Mouse (Mus musculus) testis, postnatal 10 days (tissue): ENCODE measurements around the gene Lipc.

Experiments
- DNase-seq: peaks from one replicate; pipeline ENCODE4 v3.0.0; 2021; ENCODE audit warnings: low spot score

The Lipc gene

DNA sequence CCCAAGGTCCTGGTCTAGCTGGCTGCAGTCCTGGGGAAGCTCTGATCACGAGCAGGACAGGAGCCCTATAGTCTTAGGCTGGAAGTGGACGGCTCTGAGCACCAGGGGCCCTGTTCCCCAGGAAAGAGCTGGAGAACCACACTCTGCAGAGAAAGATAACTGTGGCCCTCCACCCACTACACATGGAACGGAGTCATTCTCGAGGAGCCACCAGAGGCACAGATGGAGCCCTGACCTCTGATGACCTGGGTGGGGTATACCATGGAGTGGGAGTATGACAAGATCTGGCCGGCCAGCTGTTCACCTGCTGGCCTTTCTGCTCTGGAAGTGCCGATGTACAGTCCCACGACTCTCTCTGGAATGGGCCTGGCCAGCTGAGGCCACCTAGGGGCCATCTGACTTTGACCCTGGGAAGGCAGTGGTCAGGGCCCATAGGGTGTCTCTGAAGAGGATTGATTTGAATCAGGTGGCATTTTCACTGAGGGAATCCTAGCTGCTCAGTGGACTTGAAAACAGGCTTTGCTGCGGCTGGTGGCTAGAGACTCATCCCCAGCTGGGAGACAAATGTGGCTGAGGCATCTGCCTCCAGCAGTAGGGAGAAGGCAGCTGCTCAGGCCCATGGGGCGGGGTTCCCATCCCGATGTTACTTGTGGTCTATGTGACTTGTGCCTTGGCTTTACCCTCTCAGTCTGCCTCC is 37.2 kb downstream of the Lipc start:
- DNase-seq = no peak

DNA sequence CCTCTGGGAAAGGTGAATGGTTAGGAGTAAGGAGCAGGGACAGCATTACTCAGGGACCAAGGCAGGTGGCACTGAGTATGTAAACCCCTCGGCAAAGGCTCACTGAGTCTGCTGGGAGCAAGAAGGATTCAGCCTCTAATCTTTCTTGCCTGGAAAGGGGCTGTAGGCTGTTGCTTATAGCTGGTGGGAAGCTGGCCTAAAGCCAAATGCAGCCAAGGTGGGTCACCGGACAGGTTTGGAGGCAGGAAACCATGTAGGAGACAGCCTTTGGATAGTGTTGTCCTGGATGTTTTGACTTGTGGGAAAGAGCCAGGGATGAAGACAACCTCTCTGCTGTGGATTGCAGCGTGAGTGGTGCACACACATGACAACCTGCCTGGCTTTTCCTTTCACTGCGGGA is 40.9 kb downstream of the Lipc start:
- DNase-seq = no peak

DNA sequence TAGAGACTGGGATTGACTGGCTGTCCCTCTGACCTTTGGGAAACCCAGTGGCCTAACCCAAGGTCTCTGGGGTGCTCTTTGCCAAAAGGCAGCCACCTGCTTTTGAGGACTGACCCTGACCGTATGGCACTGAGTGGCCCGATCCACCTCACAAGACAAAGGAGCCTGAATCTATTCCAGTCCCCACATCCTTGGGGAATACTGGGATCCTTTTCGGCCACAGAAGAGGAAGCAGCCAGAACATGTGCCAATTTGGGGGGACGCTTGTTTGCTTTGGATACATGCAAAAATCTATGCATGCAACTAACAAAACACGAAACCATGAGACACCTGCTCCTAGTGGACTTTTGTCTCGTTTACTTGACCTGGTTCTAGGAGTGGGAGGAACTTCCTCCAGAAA is 41.7 kb downstream of the Lipc start:
- DNase-seq = no peak

DNA sequence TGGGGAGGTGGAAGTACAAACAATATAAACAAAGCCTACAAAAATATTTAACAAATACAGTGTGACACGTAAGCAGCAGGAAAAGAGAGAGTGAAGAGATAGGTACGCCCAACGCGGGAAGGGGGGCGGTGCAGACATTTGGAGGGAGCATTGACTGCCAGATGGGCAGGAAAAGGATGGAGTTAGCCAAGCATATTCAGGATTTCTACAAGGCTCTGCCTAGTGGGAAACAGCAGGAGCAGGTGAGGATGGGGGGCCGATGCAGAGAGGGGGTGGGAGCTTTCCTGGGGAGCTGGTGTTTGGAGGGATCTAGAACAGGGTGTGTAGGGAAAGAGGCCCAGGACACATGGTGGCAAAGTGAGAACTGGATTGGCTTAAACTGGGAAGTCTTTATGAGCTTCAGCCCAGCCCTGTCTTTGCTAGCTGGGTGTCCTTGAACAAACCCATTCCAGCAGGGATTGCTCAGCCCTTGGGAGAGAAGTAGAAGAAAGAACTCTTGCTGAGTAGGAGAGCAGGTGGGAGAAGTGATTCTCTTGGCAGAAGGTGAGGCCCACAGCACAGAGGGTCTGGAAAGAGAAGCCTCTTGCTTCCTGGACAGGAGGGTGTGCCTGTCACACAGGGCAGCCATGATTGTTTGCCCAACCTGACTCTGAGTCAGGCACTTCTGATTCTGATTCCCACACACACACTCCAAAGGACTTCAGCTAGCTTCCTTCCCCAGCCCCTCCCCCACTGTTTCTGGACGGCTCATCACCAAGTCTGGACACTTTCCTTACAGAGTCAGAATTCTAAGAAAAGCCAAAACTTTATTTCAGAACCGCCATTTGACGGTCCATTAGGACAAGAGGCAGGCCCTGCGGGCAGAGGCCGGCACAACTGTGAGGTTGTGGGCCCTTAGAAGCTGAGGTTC is 49.0 kb downstream of the Lipc start:
- no peak for DNase-seq

DNA sequence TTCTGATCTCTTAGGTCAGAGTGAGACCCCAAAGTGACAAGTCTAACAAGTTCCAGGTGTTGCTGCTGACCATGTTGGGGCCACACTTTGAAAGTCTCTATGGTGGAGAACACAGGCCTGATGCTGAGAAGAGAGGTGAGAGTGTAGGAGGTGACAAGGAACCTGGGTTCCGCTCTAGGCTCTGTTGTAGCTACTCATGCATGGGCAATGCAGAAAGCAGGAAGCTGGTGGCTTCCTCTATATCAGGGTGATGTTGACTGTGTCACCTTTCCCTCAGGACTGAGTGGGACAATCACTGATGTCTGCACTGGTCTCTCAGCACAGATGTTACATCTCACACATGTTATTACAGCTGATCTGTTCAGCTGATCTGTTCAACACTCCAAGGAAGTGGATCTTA is 57.8 kb downstream of the Lipc start:
- no peak for DNase-seq

DNA sequence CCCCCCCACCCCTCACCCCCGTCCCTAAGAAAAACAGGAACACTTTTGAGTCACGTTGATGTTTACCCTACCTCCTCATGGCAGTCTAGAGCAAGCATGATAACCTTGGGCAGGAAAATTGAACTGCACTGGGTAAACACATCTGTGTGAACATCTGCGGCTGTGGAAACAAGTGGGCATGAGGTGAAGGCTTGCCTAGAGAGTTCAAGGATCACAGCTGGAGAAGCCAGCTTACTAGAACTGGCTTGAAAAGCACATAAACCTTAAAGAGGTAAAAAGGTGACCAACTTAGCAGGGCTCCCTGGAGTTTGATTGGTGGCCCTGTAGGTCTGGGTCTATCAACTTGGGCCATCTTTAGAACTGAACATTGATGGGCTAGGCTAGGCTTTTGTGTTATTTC is 58.5 kb downstream of the Lipc start:
- DNase-seq = no peak

DNA sequence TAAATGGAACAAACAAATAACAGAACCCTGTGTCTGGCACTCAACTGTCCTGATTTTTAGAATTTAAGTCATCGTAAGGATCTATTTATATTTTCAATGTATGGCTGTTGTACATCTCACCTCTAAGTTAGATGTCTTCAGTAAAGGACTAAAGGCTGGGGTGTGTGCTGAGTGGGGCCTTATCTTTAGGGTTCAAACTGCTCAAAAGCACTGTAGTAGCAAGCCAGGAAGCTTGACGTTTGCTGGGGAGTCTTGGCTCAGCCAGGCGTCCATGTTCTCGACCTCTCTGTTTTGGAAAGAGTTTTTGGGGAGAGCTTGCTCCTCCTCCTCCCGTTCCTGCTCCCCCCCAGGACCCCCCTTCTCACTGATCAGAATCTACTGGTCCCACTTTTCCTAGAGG is 59.4 kb downstream of the Lipc start:
- DNase-seq = no peak

DNA sequence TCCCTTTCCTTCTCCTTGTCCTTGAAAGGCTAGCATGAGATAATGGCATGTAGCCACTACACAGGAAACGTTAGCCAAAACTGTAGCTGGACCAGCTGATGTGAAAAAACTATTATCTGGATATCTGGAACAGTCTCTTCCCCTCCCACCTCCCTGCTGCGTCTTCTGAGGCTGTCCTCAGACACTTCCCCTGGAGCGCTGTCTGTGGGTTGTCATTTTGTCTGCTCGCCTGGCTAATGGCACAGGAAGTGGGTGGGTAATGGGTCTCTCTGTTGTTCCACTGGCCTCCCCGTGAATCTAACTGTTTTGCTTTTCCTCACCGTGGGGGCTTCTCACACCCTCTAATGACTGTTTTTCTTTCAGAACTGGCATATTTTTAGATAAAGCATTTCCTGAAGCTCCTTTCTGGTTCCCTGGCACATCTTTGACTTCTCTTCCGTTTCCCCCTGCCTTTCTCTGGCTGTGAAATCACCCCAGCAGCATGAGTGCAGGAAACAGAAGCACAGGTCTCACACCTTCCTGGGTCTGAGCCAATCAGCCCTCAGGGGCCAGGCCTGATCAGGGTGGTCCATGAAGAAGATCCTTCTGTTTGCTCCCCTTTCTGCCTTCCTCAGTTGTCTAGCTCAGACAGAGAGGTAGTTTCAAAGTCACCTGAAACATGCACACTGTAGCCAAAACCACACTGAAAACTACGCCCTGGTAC is 60.4 kb downstream of the Lipc start:
- DNase-seq = peak; percentile 59

DNA sequence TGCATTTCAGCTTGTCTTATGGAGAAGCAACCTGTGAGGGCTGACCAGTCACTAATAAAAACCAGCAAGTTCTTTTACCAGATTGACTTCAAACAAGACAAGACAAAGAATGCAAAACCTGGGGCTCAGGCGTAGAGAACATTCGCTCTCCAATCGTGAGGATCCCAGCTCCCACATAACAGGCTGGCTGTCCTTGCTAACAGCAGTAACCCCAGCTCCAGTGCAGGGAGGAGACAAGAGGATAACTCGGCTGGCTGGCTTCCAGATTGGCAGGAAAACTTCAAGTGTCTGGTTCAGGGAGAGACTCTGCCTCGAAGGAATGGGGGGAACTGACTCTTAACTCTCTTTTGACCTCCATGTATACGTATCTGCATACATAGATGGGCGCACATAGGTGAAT is 61.3 kb downstream of the Lipc start:
- peak; percentile 83 for DNase-seq

DNA sequence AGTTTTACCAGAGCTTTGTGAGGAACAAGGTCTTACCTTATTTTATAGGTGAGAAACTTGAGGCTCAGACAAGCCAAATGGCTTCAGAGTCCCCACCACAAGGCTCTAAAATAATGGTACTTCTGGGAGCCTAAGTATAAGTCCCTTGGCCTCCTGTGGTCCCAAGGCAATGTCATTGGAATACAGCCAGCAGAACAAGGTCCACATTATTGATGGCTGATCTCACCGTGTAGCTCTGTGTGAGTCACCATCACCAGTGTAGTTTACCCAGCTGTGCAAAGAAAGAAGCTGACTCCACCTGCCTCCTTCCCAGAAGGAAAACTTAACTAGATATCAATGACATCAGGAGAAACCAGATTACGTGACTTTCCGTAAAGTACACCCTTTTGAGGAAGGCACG is 63.1 kb downstream of the Lipc start:
- DNase-seq = no peak

DNA sequence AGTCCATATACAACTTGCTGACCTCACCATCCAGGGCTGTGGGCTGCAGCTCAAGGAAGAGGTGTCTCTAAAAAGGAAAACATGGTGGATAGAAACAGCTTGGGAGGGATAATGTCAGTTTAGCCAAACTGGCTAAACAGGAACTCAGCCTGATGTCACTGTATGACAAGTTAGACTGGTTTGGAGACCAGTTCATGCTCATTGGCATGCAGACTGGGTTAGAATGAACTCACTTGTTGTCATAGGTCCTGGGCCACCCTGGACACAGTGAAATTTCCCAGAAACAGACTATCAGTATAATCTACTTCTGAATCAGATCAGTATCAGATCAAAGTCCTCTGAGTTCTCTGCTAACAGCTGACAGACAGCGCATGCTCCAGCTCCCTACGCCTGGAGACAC is 63.5 kb downstream of the Lipc start:
- no peak for DNase-seq

DNA sequence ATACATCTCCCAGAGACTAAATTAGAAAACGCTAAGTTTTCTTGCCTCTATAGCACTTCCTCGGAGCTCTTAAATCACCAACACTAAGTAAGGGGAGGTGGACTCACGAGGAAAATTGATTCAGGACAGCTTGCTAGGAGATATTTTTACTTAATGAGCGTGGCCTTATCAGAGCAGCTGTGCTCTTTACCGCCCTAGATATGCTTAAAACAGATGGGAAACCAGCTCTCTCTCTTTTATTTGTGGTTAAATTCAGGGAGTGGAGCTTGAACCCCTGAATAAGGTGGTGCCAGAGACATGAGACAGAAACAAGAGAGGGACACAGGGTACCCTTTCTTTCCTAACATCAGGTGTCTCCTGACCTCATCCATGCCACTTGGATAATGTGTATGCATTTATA is 70.0 kb downstream of the Lipc start:
- no peak for DNase-seq

DNA sequence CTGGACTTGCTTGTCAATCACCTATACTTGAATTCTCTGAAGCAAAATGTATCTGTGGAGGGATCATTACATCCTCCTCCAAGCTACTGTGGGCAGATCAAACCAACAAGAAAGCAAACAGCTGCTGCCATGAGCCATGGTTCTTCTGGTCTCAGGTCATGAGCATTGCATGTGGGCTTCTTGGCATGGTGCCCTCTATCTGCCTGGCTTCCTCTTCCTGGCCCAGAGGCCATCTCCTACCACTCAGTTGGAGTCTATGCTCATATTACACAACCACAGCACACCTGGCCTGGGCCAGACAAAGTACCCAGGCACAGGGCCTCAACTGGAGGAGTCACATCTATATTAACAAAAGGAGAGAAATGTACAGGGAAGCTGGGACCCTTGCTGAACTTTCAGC is 73.2 kb downstream of the Lipc start:
- DNase-seq = no peak

DNA sequence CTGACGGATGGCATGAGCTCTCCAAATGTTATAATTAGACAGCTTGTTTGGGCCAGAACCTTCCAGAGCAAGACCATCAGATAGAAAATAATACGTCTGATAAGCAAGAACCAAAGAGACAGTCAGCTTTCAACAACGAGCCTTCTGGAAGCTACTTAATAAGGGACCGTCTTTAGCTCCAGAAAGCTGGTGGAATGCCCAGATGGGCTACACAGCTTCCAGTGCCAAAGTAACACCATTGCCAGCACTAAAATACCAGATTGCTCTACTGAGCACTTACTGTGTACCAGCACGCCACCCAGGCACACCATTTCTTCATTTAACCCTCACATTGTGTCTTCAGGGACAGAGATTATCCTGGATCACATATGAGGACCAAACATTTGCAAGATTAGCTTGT is 73.9 kb downstream of the Lipc start:
- no peak for DNase-seq

DNA sequence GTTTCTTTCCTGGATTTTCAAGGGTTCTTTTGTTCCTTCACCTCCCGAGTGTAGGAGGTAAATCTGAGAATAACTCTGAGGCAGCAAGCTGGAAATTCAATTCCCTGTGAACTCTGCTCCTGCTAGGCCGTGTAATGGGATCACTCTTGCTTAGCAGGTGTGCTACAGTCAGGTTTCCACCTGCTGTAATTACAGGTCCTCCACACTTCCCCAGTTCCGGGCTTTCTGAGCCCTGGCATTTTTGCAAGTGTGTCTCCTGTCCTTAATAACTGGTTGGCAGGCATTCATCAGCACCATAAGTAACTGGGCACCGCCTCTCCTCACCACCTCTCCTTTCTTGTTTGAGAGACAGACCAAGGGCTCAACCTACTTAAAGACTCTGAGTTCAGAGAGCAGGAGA is 76.5 kb downstream of the Lipc start:
- DNase-seq = no peak

DNA sequence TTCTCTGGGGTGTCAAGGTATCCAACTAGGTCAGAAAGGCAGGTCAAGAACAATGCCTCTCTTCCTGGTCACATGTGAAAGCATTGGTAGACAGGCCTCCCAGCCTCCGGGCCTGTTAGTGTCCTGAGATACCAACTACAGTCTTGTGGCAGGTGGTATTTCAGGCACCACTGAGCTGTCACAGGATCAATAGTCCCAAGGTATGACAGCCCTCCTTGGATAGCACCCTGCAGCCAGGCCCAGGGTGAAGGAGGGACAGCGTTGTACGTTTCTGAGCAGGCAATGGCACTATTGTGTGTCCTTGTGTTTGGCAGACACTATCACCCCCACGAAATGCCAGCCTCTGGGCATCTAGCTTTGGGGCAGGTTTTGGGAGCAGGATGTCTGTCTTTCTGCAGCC is 77.0 kb downstream of the Lipc start:
- no peak for DNase-seq

DNA sequence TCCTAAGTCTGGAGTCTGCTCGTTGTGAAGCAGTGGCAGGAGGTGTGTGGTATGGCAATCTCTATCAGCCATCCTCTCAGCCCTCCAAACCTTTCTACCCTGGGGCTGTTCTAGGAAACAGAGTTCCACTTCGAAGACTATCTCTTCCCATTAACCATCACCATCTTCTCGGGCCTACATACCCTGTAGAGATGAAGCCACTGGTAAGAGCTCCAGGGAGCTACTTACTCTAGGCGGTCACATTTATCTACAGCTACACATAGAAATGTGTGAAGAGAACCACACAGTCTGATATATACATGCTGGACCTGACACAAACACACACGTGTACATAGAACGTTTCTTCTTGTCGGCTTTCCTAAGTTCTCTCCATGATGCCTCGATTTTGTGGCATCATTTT is 79.4 kb downstream of the Lipc start:
- DNase-seq = no peak

DNA sequence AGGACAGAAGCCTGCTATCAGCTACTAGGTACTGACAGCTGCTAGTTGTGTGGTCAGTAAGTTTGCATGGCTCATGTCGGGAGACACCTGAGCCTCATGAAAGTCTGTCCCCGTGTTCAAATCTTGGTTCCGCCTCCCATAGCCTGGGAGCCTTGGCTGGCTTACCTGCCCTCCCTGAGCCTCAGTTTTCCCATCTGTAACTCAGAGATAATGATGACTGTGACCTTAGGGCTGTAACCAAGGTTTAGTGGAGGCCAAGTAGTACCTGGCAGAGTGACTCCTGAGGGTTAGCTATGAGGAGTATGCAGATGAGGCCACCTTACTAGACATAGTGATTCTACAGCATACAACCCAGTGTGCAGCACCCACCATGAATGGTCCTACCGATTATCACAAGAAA is 81.7 kb downstream of the Lipc start:
- DNase-seq = no peak

DNA sequence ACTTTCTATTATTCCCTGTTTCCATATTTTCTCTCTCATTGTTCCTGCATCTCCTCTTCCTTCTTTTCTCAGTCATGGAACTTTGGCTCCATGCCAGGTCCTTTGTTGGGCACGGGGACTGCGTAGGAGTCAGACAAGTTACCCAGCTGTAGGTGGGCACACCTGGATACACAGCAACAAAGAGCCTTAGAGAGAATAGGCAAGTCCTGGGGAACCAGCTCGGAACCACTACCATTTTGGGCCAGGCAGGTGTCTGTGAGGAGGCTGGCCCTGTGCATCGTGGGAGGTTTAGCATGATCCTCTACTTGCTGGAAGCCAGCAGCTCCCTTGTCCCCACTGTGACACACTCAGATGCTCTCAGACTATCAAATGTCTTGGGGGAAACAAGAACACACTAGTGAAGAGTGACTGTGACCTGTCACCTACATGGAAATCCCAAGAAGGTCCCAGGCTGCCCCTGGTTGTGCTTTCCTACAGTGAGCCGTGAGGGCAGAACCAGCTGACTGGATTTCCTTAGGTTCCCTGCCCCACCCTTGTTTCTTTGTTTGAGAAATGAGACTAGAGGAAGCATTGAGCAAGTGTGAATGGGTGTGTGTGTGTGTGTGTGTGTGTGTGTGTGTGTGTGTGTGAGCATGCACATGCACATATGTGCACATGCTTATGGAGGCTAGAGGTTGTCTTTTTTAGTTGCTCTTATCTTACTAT is 82.7 kb downstream of the Lipc start:
- DNase-seq = no peak

DNA sequence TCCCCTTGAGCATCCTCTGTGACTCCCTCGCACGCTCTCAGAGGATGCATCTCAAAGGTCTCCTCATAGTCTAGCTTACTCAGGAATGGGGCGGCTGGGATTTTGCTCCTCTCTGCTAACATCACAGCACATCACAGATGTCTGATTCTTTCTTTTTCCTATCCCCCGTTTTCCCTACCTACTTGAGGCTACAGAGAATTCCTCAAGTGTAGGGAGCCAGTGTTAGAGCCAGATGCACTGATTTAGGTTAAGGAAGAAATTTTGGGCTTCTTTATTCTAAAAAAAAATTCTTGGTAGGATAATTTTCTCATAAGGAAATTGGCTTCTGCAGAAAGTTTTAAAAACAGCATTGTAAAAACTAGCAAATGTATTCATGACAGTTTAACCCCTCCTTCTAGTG is 84.6 kb downstream of the Lipc start:
- no peak for DNase-seq

DNA sequence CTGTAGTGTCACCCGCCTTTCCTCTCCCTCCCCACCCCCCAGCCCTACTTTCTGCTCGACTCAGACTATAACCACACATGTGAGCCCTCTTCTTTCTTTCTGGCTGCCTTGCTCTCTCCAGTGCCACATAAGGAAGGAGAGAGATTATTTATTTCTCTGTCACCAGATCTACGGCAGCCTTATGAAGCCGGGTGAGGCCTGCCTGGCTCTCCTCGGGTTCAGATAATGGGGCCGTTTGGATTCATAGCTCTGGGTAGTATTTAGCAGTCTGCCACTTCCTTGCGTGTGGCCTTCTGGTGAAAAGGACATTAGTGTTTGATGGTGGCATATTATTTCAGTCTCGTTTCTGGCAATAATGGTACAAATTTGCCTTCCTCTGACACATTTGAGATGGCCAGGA is 88.0 kb downstream of the Lipc start:
- DNase-seq = no peak

DNA sequence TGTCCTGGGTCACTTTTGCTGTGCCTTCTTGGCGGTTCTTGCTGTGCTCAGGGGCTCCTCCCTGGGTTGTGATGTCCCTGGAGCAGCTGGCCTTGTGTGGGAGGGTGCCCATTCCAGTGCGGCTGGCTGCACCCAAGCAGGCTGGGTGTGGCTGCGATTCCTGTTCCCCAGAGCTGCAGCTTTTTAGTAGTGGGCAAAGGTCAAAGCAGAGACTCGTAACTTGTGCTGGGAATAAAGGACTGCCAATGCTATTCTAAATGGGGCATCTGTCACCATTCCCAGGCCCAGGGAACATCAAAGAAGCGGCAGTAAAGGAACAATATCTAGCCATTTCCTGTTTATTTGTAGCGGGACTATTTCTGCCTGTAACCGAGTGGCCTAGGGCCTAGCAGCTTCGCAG is 88.7 kb downstream of the Lipc start:
- peak; percentile 66 for DNase-seq

DNA sequence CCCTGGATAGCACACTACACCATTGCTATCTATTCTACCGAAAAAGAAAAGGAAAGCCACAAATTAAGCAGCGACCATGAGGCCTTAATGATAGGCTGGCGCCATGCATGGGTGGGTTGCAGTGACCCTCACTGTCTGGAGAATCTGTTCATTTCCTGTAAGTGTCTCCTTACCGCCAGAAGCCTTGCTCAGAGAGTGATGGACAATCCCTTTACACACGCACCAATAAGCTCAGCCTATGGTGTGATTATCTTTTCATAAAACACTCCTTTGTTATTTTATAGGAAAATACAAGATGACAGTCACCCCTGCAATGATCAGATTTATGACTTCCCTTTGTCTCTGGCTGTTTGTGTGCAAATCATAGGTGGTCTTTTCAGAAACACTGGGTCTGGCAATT is 92.8 kb downstream of the Lipc start:
- no peak for DNase-seq
